Mouse (Mus musculus): Measurements from ENCODE around the gene Prss32.

Gene Prss32

DNA sequence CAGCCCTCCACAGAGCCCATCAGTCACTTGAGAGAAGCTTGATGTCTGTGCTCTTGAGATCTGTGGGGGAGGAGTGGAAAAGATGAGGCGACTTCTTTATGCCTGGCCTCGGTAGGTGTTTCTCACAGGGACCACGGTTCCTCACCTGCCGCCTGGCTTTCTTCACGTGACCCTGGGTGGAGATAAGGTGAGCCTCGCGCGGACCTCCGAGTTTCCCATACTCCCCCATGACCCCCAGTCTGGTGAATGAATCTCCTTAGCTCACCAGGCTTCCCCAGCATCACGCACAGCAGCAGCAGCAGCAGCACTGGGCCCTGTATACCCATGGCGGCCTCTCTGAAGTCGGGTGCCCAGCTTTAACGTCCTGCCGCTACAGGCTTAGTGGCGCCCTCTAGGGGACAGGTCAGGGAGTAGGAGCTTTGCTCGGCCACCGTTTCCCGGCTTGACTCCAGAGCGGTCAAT is at the start of gene Prss32, which contains the start of gene Prss41:
Prss32 (plus strand) TSS at position 44 of the 462 bp plus-strand sequence.
Prss41 (minus strand) TSS at position 361 of the 462 bp plus-strand sequence.
- peak; percentile 42 to 75 for DNase-seq (ENCODE audit: low spot score in 2 of 2)

GRCm38 (mm10) chr17:23795323-23795722 is 48.3 kb upstream of the Prss32 start:
- no peak for DNase-seq (ENCODE audit: low spot score in 2 of 2)

DNA sequence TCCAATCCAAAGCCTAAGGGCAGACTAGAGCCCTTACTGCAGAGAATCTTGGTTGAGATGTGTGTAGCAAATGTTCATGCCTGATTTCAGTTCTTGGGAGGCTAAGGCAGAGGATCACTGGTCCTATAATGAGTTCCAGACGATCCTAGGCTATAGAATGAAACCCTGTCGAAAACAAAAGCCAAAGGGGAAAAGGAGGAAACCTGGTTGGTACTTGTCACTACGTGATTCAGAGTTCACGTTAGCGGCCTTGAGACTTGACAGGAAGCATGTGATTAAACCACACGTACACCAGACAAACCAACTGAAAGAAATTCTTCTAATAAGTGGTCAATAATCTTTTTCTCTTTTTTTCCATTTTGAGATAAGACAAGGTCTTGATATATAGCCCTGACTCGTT is 46.3 kb upstream of the Prss32 start:
- no peak for DNase-seq (ENCODE audit: low spot score in 2 of 2)

DNA sequence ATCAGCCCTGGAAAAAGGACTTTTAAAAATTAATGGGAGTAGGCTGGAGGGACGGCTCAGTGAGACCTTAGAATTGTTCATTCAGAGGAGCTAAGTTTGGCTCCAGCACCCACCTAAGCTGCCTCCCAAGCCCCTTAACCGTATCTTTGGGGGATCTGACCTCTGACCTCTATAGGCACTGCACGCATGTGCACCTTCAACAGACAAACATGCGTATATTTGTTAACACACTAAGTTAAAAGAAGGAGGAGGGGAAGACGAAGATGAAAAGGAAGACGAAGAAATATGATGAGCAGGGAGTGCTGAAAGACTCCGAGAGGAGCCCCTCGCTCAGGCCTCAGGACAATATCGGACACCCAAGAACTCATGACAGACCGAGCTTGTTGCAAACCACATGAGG is 42.0 kb upstream of the Prss32 start:
- DNase-seq (ENCODE audit: low spot score in 2 of 2), result no peak

DNA sequence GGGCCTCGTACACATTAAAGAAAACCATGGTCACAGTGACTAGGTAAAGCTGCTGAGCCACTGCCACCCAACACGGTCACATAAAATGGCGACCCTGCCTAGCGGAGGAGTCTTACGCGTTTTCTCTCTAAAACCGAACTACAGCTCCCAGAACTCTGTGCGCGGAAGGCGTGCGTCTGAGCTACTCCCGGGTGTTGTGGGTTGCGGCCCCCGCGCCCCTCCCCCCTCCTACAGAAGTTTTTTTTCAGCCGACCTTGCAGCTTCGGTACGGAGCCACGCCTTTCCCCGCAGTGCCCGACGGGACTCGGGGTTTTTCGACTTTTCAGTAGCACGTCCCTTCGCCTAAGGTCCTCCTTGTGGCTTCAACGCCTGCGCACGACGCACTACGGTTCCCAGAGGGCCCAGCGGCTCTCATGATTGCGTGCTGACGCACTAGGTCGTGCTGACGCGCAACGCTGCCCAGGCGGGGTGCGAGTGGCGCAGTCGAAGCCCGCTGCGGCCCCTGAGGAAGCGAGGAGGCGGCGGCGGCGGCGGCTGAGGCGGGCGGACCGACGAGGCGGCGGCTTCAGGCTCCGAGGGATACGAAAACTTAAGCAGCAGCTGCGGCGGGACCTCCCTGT is 40.8 kb upstream of the Prss32 start:
- DNase-seq (ENCODE audit: low spot score in 2 of 2), result peak; percentile 94 to 99

GRCm38 (mm10) chr17:23803366-23804041 is 40.2 kb upstream of the Prss32 start:
- DNase-seq (ENCODE audit: low spot score in 2 of 2), result peak; percentile 69 to 84

- DNase-seq (ENCODE audit: low spot score in 2 of 2), result no peak
These were observed 39.1 kb upstream of the Prss32 start for GRCm38 (mm10) chr17:23804426-23805085.

DNA sequence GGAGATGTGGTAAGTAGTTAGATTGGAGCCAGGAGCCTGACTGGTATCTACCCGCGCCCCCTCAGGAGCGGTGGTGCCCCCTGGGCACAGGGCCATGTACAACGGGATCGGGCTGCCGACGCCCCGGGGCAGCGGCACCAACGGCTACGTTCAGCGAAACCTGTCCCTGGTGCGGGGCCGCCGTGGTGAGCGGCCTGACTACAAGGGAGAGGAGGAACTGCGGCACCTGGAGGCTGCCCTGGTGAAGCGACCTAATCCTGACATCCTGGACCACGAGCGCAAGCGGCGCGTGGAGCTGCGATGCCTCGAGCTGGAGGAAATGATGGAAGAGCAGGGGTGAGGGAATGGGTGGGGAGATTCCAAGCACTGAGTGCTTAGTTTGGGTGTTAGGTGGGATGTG is 36.8 kb upstream of the Prss32 start:
- DNase-seq (ENCODE audit: low spot score in 2 of 2), result no peak

DNA sequence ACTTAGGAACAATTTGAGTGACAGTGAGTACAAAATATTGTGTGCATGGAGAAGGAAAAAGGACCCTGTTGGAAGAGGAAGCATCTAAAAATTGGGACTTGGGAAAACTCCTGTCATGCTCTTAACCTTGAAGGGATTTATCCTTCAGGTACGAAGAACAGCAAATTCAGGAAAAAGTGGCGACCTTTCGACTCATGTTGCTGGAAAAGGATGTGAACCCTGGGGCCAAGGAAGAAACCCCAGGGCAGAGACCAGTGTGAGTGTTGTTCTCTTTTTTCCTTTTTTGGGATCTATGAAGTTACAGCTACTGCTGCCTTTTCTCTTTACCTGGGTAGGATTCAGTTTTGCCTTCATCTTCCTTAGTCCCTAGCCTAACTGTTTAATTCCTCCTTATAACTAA is 35.7 kb upstream of the Prss32 start:
- no peak for DNase-seq (ENCODE audit: low spot score in 2 of 2)

DNA sequence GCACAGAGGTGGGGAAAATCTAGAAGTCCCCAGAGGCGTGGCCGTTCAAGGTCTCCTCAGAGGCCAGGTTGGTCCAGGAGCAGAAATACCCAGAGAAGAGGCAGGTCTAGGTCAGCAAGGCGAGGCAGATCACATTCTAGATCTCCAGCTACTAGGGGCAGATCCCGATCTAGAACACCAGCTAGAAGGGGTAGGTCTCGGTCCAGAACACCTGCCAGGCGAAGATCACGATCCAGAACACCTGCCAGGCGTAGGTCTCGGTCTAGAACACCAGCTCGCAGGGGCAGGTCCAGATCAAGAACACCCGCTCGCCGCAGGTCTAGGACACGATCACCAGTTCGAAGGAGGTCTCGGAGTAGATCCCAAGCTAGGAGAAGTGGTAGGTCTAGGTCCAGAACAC is 28.0 kb upstream of the Prss32 start:
- DNase-seq (ENCODE audit: low spot score in 2 of 2), result no peak

DNA sequence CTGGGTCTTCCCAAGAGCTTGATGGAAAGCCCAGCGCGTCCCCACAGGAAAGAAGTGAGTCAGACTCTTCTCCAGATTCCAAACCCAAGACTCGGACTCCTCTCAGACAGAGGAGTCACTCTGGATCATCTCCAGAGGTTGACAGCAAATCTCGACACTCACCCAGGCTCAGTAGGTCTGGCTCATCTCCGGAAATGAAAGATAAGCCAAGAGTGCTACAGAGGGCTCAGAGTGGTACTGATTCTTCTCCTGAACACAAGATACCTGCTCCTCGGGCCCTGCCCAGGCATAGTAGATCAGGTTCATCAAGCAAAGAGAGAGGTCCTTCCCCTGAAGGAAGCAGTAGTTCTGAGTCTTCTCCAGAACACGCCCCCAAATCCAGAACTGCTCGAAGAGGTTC is 25.1 kb upstream of the Prss32 start:
- no peak for DNase-seq (ENCODE audit: low spot score in 2 of 2)

DNA sequence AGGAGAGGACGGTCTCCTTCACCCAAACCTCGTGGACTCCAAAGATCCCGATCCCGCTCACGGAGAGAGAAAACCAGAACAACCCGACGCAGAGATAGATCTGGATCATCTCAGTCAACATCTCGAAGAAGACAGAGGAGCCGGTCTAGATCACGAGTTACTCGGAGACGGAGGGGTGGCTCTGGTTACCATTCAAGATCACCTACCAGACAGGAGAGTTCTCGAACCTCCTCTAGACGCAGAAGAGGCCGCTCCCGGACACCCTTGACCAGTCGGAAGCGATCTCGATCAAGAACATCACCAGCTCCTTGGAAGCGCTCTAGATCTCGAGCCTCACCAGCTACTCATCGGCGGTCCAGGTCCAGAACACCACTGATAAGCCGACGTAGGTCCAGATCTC is 24.4 kb upstream of the Prss32 start:
- DNase-seq (ENCODE audit: low spot score in 2 of 2), result no peak

DNA sequence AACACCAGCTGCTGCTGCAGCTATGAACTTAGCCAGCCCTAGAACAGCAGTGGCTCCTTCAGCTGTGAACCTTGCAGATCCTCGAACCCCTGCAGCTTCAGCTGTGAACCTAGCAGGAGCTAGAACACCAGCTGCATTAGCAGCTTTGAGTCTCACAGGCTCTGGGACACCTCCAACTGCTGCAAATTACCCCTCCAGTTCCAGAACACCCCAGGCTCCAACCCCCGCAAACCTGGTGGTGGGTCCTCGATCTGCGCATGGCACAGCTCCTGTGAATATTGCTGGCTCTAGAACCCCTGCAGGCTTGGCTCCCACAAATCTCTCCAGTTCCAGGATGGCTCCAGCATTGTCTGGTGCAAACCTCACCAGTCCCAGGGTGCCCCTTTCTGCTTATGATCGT is 22.9 kb upstream of the Prss32 start:
- no peak for DNase-seq (ENCODE audit: low spot score in 2 of 2)

DNA sequence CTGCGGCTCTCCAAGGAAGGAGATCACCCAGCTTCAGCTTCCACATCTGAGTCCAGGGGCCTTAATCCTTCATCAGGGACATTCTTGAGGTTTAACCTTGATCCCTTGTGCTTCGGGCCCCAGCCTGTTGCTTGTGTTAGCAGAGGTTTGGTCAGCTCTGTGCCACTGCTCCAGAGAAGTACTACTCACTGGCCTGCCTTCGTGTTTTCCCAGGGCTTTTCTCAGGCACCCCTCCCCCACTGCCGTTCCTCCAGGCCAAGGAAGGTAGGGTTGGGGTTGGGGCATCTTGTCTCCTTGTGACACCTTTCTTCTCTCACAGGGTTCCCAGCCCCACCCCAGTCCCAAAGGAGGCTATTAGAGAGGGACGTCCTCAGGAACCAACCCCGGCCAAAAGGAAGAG is 21.6 kb upstream of the Prss32 start:
- no peak for DNase-seq (ENCODE audit: low spot score in 2 of 2)

GRCm38 (mm10) chr17:23823018-23823417 is 20.6 kb upstream of the Prss32 start:
- DNase-seq (ENCODE audit: low spot score in 2 of 2), result no peak

DNA sequence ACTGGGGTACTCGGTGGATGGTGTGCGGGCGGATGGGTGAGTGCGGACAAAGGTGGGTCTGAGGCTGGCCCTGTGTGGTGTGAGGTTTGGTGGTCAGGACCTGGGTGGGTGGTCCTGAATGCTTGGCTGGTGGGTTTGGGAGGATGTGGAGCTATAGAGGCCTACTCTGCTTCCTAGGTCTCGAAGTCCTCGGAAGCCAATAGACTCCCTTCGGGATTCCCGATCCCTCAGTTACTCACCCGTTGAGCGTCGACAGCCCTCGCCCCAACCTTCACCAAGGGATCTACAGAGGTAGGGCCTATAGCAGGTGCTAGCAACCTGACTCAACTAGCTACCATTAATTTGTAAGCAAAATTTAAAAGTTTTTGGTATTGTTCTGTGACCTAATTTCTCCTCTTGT is 20.0 kb upstream of the Prss32 start:
- no peak for DNase-seq (ENCODE audit: low spot score in 2 of 2)

DNA sequence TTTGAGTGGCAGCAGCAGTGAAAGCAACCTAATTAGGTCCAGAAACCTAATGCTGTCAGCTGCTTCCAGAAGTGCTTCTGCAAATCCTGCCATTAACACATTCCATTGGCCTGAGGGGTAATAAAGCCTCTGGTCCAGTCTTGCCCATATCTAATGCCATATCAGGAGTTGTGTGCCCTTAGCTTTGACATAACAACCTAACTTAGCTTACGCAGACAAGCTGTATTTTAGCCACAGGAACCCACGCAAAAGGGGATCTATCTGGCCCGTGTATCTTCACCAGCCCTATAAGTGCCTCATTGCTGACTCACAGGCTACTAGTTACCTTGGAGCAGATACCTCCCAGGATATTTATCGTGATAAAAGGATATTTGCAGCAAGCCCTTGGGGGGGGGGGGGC is 18.1 kb upstream of the Prss32 start:
- no peak for DNase-seq (ENCODE audit: low spot score in 2 of 2)

DNA sequence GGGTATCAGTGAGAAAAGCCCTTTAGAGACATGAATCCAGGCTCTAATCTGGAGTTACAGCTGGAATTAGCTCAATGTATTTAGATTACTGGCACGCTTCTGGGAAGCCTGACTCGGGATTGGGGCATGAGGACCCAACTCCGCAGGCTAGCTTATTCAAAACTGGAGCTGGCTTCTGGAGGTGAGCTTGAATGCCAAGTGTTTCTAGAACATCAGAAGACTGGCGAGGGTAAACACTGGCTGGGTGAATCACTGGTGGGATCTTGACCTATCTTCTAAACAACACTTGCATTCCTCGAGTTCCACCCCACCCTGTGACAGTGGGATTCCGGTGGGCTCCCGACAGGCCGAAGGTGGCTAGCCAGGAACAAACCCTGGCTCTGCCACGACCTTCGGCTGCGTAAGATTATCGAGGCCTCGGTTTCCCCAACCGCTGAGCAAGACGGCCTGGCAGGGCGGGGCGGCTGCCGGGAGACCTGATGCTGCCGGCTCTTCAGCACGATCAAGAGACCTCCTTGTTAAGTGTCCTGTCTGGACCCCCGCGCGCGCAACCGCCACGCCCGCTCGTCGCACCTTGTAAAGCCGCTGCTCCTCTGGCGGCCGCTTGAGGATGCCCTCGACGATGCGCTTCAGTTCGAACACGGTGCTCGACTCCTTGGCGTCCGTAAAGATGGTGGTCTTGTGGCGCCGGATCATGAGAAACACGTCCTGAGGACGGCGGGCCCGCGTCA is 15.2 kb upstream of the Prss32 start:
- peak; percentile 62 to 68 for DNase-seq (ENCODE audit: low spot score in 2 of 2)

DNA sequence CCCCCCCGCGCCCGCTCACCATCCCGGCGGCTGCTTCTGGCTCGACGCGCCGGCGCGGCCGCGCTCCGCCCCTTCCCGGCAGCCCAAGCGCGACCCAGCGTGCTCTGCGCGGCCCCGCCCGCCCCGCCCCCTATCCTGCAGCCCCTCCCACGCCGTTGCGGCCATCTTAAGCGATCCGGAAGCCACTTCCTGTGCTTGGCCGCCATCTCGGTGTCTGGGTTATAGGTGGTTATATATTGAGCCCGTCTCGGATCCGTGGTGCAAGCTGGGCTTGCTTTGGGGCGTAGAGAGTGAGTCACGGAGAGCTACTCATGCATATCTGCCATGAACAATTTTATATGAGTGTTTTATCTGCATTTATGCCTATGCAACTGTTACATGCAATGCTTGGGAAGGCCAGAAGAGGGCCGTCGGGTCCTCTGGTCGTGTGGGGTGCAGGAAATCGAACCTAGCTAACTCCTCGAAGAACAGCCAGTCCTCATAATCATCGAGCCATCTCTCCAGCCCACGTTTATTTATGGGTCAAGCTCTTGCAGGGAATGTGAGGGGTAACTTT is 14.5 kb upstream of the Prss32 start, which contains the start of gene Elob:
Elob (minus strand) TSS at position 73 of the 556 bp plus-strand sequence.
- peak; percentile 80 to 84 for DNase-seq (ENCODE audit: low spot score in 2 of 2)

DNA sequence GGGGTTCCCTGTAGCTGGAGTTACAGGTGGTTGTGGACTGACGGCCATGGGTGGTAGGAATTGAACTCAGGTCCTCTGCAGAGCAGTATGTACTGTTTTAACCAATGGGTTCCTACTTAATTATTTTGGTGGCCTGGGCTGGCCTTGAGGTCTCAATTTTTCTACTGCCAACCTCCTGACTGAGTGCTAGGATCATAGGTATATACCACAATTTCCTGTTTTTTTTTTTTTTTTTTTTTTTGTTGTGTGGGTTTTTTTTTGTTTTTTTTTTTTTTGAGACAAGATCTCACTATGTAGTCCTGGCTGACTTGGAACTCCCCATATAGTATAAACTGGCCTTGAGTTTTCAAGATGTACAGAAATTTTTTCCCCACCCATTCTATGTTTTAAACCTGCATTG is 12.5 kb upstream of the Prss32 start:
- no peak for DNase-seq (ENCODE audit: low spot score in 2 of 2)

- no peak for DNase-seq (ENCODE audit: low spot score in 2 of 2)
These were observed 7.6 kb upstream of the Prss32 start, which contains the start of gene Prss33 for GRCm38 (mm10) chr17:23836006-23836575. Gene Prss33 (minus strand): TSS chr17:23836056.
